Mouse (Mus musculus) megakaryocyte, adult 5-6 weeks (primary cell): ENCODE measurements around the gene Filip1. TPM values are rescaled to one million over a fixed set of nuclear protein-coding genes. Genes with fewer than 3 reads are reported as not detected.
A peak's percentile ranks its signal among the peaks of the same experiment; 100 is the strongest.
"Not testable (repeated sequence)": the region's sequence is repeated elsewhere in the genome, so short reads cannot be mapped to it uniquely, and the experiment has no call there.

Experiments
- ATAC-seq: 2 replicates; pipeline ENCODE4 v1.8.0; 2016; ENCODE audit warnings: mild to moderate bottlenecking, inconsistent platforms; ENCODE audit not compliant: poor library complexity, severe bottlenecking
- total RNA-seq, 2 experiments: library from RNA; stranded (forward) in 1 of 2; stranded (reverse) in 1 of 2; fragments of 153-499, 151-499 nt in 1 of 2; fragments of 221-1000, 200-1000 nt in 1 of 2; gene quantifications; 2 replicates each; pipeline versions ENCODE4 v1.2.3 to v1.2.4; 2015 to 2017

The Filip1 gene
- total RNA-seq (2015) (0.07 TPM in 1 of 2 replicates, not detected in the other), total RNA-seq (2017) (0.11 and 0.94 TPM in 2 replicates)

GRCm38 (mm10) chr9:80012751-80013150 lies at the start of gene Filip1:
Gene Filip1, minus strand, starts transcription at chr9:80012851.
- ATAC-seq: no peak

- ATAC-seq: peak; percentile 40; the same call in 1 of the 2 replicates
Observed at GRCm38 (mm10) chr9:80057690-80058089, 45.0 kb upstream of the Filip1 start.

GRCm38 (mm10) chr9:80052951-80053350 lies 40.3 kb upstream of the Filip1 start:
- no peak for ATAC-seq

- not testable (repeated sequence) for ATAC-seq
Observed at GRCm38 (mm10) chr9:80049271-80049670, 36.6 kb upstream of the Filip1 start.

GRCm38 (mm10) chr9:80044301-80044700 lies 31.6 kb upstream of the Filip1 start:
- not testable (repeated sequence) for ATAC-seq

- no peak for ATAC-seq
Observed at GRCm38 (mm10) chr9:80039296-80039815, 26.7 kb upstream of the Filip1 start.

GRCm38 (mm10) chr9:80037997-80038383 lies 25.3 kb upstream of the Filip1 start:
- ATAC-seq: no peak

GRCm38 (mm10) chr9:80037262-80037996 lies 24.8 kb upstream of the Filip1 start:
- ATAC-seq: no peak

- ATAC-seq: no peak
Observed at GRCm38 (mm10) chr9:80026581-80027021, 13.9 kb upstream of the Filip1 start.

GRCm38 (mm10) chr9:80026017-80026416 lies 13.4 kb upstream of the Filip1 start:
- ATAC-seq: peak; percentile 95

GRCm38 (mm10) chr9:80025347-80025746 lies 12.7 kb upstream of the Filip1 start:
- not testable (repeated sequence) for ATAC-seq

GRCm38 (mm10) chr9:80022821-80023220 lies 10.2 kb upstream of the Filip1 start:
- no peak for ATAC-seq

GRCm38 (mm10) chr9:80021648-80022047 lies 9.0 kb upstream of the Filip1 start:
- ATAC-seq: no peak

GRCm38 (mm10) chr9:80020429-80020828 lies 7.8 kb upstream of the Filip1 start:
- ATAC-seq: no peak

- ATAC-seq: no peak
Observed at GRCm38 (mm10) chr9:80012016-80012415, 635 bp downstream of the Filip1 start.

- ATAC-seq: peak; percentile 99
Observed at GRCm38 (mm10) chr9:80002394-80003188, 10.1 kb downstream of the Filip1 start.

- no peak; the same call in 1 of the 2 replicates for ATAC-seq
Observed at GRCm38 (mm10) chr9:79997282-79997681, 15.4 kb downstream of the Filip1 start.

GRCm38 (mm10) chr9:79994296-79994695 lies 18.4 kb downstream of the Filip1 start:
- no peak for ATAC-seq

GRCm38 (mm10) chr9:79993066-79993465 lies 19.6 kb downstream of the Filip1 start:
- no peak for ATAC-seq

- ATAC-seq: no peak
Observed at GRCm38 (mm10) chr9:79990456-79991017, 22.1 kb downstream of the Filip1 start.

- ATAC-seq: no peak
Observed at GRCm38 (mm10) chr9:79989703-79990102, 22.9 kb downstream of the Filip1 start.
